Mouse (Mus musculus): Measurements from ENCODE around the gene S100a4. TPM values are rescaled to one million over a fixed set of nuclear protein-coding genes. Genes with fewer than 3 reads are reported as not detected.

The S100a4 gene
- polyA plus RNA-seq, 1 experiment from 2014 or later: 4.0 TPM

GRCm38 (mm10) chr3:90629298-90629697, 25.7 kb downstream of the S100a4 start:
- H3K4me1 ChIP-seq (ENCODE audit: insufficient read depth): no peaks in the 10 kb centered on the region
- TF ChIP-seq EP300 (IDR thresholded peaks at IDR 0.05; ENCODE audit: low read depth) (no peak), CTCF (IDR thresholded peaks at IDR 0.05; ENCODE audit: low read depth) (no peak)
- no peak for ATAC-seq
- no peaks in the 10 kb centered on the region for H3K9me3 ChIP-seq (ENCODE audit: low read length)
- H3K36me3 ChIP-seq (replicated peaks; ENCODE audit: insufficient read depth, low read length): no peaks in the 10 kb centered on the region
- H3K9ac ChIP-seq (replicated peaks): no peak overlapping the region
- no peak for DNase-seq
- H3K4me2 ChIP-seq (ENCODE audit: low read depth, low read length): no peak overlapping the region
- WGBS (ENCODE audit: insufficient replicate concordance): 88% methylated on average over 2 of the region's 2 CpGs
- H3K4me3 ChIP-seq (ENCODE audit: low read depth, low read length): no peak overlapping the region
- no peaks in the 10 kb centered on the region for H3K27me3 ChIP-seq (ENCODE audit: insufficient read depth, low read length)
- H3K27ac ChIP-seq (ENCODE audit: low read depth): no peak overlapping the region

DNA sequence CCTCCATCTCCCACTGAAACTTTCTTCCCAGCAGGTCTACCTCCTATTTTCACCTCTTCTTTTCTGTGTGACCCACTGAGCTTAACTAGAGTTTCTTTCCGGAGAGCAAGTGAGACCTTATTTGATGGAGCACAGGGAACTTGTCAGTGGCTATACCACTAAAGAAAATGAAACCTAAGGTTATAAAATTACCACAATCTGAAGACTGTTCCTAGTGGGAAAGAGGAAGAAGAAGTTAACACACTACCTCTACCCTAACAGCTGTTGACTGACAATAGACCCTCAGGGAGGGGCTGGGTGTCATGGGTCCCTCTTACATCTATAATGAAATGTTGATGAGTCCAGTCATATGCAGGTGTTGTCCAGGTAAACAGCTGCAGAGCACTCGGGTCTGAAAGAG, 28.4 kb downstream of the S100a4 start:
- H3K9ac ChIP-seq (replicated peaks): no peak overlapping the region
- TF ChIP-seq CTCF (IDR thresholded peaks at IDR 0.05; ENCODE audit: low read depth): no peak
- no peak for TF ChIP-seq EP300 (IDR thresholded peaks at IDR 0.05; ENCODE audit: low read depth)
- ATAC-seq (no peak), DNase-seq (no peak)
- no peaks in the 10 kb centered on the region for H3K27me3 ChIP-seq (ENCODE audit: insufficient read depth, low read length)
- H3K36me3 ChIP-seq (replicated peaks; ENCODE audit: insufficient read depth, low read length): no peaks in the 10 kb centered on the region
- no peak overlapping the region for H3K27ac ChIP-seq (ENCODE audit: low read depth)
- no peaks in the 10 kb centered on the region for H3K9me3 ChIP-seq (ENCODE audit: low read length)
- H3K4me3 ChIP-seq (ENCODE audit: low read depth, low read length): no peak overlapping the region
- H3K4me1 ChIP-seq (ENCODE audit: insufficient read depth): no peaks in the 10 kb centered on the region
- no peak overlapping the region for H3K4me2 ChIP-seq (ENCODE audit: low read depth, low read length)
- 51% methylated on average over 2 of the region's 2 CpGs for WGBS (ENCODE audit: insufficient replicate concordance)

DNA sequence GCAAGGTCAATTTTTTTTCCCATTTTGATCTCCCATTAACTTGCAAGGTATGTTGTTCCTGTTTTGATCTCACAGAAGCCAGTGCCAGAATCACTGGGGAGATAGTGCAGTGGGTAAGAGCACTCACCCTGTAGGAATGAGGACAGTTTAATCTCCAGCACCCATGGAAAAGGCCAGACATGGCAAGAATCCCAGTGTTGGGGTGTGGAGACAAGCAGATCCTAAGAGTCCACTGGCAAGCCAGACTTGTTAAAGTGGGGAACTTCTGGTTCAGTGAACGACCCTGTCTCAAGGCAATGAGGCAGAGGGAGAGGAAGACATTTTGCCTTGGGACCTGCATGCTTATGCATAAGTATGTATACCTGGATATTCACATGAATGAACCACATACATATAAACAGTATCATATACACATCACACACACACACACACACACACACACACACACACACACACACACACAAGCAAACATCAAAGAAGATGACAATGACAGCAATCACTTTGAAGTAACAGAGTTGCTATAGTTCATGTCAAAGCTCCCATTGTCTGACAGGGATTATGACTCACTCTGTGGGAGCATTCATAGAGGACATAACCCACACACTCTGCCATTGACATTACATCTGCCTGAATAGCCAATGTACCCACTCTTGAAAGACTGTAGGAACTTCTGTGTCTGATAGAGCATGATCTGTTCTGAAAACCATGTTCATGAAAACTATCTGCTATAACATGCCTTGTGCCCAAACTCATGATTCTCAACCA, 35.1 kb downstream of the S100a4 start:
- no peak overlapping the region for H3K9ac ChIP-seq (replicated peaks)
- H3K4me2 ChIP-seq (ENCODE audit: low read depth, low read length): no peak overlapping the region
- TF ChIP-seq CTCF (IDR thresholded peaks at IDR 0.05; ENCODE audit: low read depth): no peak
- TF ChIP-seq EP300 (IDR thresholded peaks at IDR 0.05; ENCODE audit: low read depth): no peak
- H3K4me3 ChIP-seq (ENCODE audit: low read depth, low read length): no peak overlapping the region
- ATAC-seq: no peak
- WGBS (ENCODE audit: insufficient replicate concordance): 31% methylated on average over 1 of the region's 1 CpGs
- no peak overlapping the region for H3K27ac ChIP-seq (ENCODE audit: low read depth)
- H3K4me1 ChIP-seq (ENCODE audit: insufficient read depth): no peaks in the 10 kb centered on the region
- no peaks in the 10 kb centered on the region for H3K36me3 ChIP-seq (replicated peaks; ENCODE audit: insufficient read depth, low read length)
- DNase-seq: no peak
- no peaks in the 10 kb centered on the region for H3K9me3 ChIP-seq (ENCODE audit: low read length)
- no peaks in the 10 kb centered on the region for H3K27me3 ChIP-seq (ENCODE audit: insufficient read depth, low read length)

DNA sequence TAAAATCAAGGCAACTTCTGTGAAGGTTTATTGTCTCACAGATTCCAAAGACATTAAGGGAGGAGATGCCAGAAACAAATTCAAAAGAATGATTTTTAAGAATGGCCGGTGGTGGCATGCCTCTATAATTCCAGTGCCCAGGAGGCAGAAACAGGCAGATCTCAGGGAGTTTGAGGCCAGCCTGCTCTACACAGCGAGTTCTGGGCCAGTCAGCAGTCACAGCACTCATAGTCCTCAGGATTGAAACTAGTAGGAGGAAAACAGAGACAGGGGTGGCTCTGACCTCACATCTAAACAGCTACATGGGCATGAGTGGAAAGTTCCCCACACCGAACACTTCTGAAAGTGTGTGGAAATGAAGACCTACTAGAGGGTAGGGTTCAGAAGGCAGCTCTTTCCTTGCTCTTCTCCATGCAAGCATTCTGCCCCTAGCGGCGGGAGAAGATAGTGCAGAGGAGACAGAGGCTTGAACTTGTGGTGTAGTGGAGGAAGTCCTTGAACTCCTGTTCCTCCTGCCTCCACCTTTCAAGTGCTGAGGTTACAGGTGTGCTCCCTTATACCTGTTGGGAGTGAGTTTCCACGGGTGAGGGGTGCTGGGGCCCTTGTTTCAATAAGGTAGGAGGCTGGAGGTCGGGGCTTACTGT, 36.1 kb downstream of the S100a4 start:
- Histone ChIP-seq H3K27me3 (ENCODE audit: insufficient read depth, low read length) (no peaks in the 10 kb centered on the region), H3K36me3 (replicated peaks; ENCODE audit: insufficient read depth, low read length) (no peaks in the 10 kb centered on the region), H3K9ac (replicated peaks) (no peak overlapping the region), H3K9me3 (ENCODE audit: low read length) (no peaks in the 10 kb centered on the region), H3K27ac (ENCODE audit: low read depth) (no peak overlapping the region), H3K4me3 (ENCODE audit: low read depth, low read length) (no peak overlapping the region), H3K4me2 (ENCODE audit: low read depth, low read length) (no peak overlapping the region), H3K4me1 (ENCODE audit: insufficient read depth) (no peaks in the 10 kb centered on the region)
- peak; percentile 58 for DNase-seq
- no peak for TF ChIP-seq EP300 (IDR thresholded peaks at IDR 0.05; ENCODE audit: low read depth)
- TF ChIP-seq CTCF (IDR thresholded peaks at IDR 0.05; ENCODE audit: low read depth): peak; percentile 83
- 48% methylated on average over 7 of the region's 7 CpGs for WGBS (ENCODE audit: insufficient replicate concordance)
- ATAC-seq: no peak

- no peak overlapping the region for H3K4me3 ChIP-seq (ENCODE audit: low read depth, low read length)
- no peaks in the 10 kb centered on the region for H3K27me3 ChIP-seq (ENCODE audit: insufficient read depth, low read length)
- H3K4me1 ChIP-seq (ENCODE audit: insufficient read depth): no peaks in the 10 kb centered on the region
- no peaks in the 10 kb centered on the region for H3K9me3 ChIP-seq (ENCODE audit: low read length)
- WGBS (ENCODE audit: insufficient replicate concordance): 65% methylated on average over 7 of the region's 7 CpGs
- no peaks in the 10 kb centered on the region for H3K36me3 ChIP-seq (replicated peaks; ENCODE audit: insufficient read depth, low read length)
- no peak overlapping the region for H3K4me2 ChIP-seq (ENCODE audit: low read depth, low read length)
- H3K27ac ChIP-seq (ENCODE audit: low read depth): no peak overlapping the region
- no peak for ATAC-seq
- TF ChIP-seq CTCF (IDR thresholded peaks at IDR 0.05; ENCODE audit: low read depth): no peak
- TF ChIP-seq EP300 (IDR thresholded peaks at IDR 0.05; ENCODE audit: low read depth): no peak
- H3K9ac ChIP-seq (replicated peaks): no peak overlapping the region
- no peak for DNase-seq
Observed at GRCm38 (mm10) chr3:90640981-90641380, 37.4 kb downstream of the S100a4 start.

DNA sequence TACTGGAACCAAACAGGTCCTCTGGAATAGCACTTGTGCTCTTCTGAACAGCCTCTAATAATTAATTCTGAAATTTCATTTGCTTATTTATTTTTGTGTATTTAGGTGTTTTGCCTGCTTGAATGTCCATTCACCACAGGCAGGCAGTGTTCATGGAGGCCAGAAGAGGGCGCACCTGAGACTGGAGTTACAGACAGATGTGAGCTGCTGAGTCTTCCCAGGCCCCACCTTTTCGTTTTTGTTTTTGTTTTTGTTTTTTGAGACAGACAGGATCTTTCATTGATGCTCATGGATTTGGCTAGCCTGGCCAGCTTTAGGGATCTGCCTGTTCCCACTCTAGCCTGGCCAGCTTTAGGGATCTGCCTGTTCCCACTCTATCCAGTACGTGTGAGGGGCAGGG, 40.6 kb downstream of the S100a4 start:
- no peak for TF ChIP-seq EP300 (IDR thresholded peaks at IDR 0.05; ENCODE audit: low read depth)
- TF ChIP-seq CTCF (IDR thresholded peaks at IDR 0.05; ENCODE audit: low read depth): peak; percentile 70
- DNase-seq: peak; percentile 54
- no peak overlapping the region for H3K4me2 ChIP-seq (ENCODE audit: low read depth, low read length)
- no peaks in the 10 kb centered on the region for H3K4me1 ChIP-seq (ENCODE audit: insufficient read depth)
- 37% methylated on average over 3 of the region's 3 CpGs for WGBS (ENCODE audit: insufficient replicate concordance)
- H3K9ac ChIP-seq (replicated peaks): no peak overlapping the region
- no peak overlapping the region for H3K4me3 ChIP-seq (ENCODE audit: low read depth, low read length)
- H3K36me3 ChIP-seq (replicated peaks; ENCODE audit: insufficient read depth, low read length): no peaks in the 10 kb centered on the region
- no peaks in the 10 kb centered on the region for H3K9me3 ChIP-seq (ENCODE audit: low read length)
- no peak for ATAC-seq
- no peaks in the 10 kb centered on the region for H3K27me3 ChIP-seq (ENCODE audit: insufficient read depth, low read length)
- no peak overlapping the region for H3K27ac ChIP-seq (ENCODE audit: low read depth)

Measured in liver, postnatal 0 days (tissue).